14 mouse cellular contexts compared by ENCODE assay signal in the genomic region with DNA sequence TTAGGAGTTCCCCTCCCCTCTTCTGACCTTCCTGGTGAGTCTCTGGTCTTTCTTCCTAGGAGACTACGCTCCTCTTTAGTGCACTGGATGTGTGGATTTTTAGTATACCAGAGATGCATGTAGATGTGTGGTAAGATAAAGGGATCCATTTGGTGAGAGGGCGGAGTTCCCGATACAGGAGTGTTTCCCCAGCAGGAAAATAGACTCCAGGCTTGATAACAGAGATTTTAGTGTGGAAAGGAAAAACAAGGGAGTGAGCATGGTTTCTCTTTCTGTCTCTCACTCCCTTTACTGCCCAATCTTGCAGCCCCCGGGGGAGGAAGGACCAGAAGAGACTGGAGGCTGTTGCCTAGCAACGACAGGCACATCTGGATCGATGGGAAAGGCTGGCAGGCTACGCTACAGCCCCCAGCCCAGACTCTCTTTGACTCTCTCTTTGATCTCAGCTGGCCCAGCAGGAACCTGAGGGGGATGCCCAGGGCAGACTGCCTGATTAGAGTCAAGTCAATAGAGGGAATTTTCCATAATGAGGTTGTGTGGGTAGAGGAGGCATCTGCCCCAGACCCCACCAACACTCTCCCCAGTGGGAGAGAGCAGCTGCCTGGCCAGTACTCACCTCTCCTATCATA. TPM values are rescaled to one million over a fixed set of nuclear protein-coding genes. Genes with fewer than 3 reads are reported as not detected.
DNase-seq lines count a peak whose midpoint lies in the region; ATAC-seq lines count a peak whose summit lies in the region.
"Had no signal": no experiment of that assay in that cellular context is flagged by ENCODE, and none has a peak within 500 bp of the region (broad histone marks: within the 10 kb centered on the region; RNA-seq: fewer than 3 reads in every experiment).

No protein-coding gene starts in this region.

- H3K27ac ChIP-seq in forebrain, embryonic 10.5 days, result no peak overlapping the region
- peak overlapping the region; percentile 75 for H3K27ac ChIP-seq in hindbrain, embryonic 15.5 days (replicated peaks)
- H3K27ac ChIP-seq: embryonic facial prominence, embryonic 15.5 days had no signal

- ATAC-seq in hindbrain, embryonic 15.5 days (ENCODE audit: low FRiP score, low read depth), result peak; percentile 76
- no peak for ATAC-seq in cerebellum, adult (ENCODE audit: insufficient number of reproducible peaks, low FRiP score, low TSS enrichment)

- peak overlapping the region; percentile 31 for H3K4me2 ChIP-seq in hindbrain, embryonic 15.5 days
- H3K4me2 ChIP-seq: embryonic facial prominence, embryonic 15.5 days had no signal

- H3K4me1 ChIP-seq in forebrain, embryonic 10.5 days, result peaks cover 18% of the 10 kb centered on the region
- H3K4me1 ChIP-seq in hindbrain, embryonic 15.5 days (replicated peaks), result peaks cover 40% of the 10 kb centered on the region

- H3K9me3 ChIP-seq in forebrain, embryonic 10.5 days, result no peaks in the 10 kb centered on the region
- no peaks in the 10 kb centered on the region for H3K9me3 ChIP-seq in hindbrain, embryonic 15.5 days
- H3K9me3 ChIP-seq: embryonic facial prominence, embryonic 15.5 days had no signal

- H3K9ac ChIP-seq in hindbrain, embryonic 15.5 days, result peak overlapping the region; percentile 1; the same call in 1 of the 2 replicates
- H3K9ac ChIP-seq: embryonic facial prominence, embryonic 15.5 days had no signal

- H3K36me3 ChIP-seq in forebrain, embryonic 10.5 days (replicated peaks), result no peaks in the 10 kb centered on the region
- H3K36me3 ChIP-seq in hindbrain, embryonic 15.5 days, result no peaks in the 10 kb centered on the region
- H3K36me3 ChIP-seq: embryonic facial prominence, embryonic 15.5 days had no signal

- H3K4me3 ChIP-seq in forebrain, embryonic 10.5 days, result no peak overlapping the region; the same call in 1 of the 2 replicates
- no peak overlapping the region for H3K4me3 ChIP-seq in hindbrain, embryonic 15.5 days
- H3K4me3 ChIP-seq: embryonic facial prominence, embryonic 15.5 days had no signal

- peak; percentile 51 for DNase-seq in embryo, embryonic 10.5 days (ENCODE audit: low spot score)
- peak; percentile 23 for DNase-seq in forebrain, embryonic 10.5 days (ENCODE audit: extremely low spot score, low spot score)
- DNase-seq in neural tube, embryonic 10.5 days (ENCODE audit: extremely low spot score, low spot score), result peak; percentile 34
- no peak for DNase-seq in urinary bladder, postnatal 25 days (ENCODE audit: low spot score)
- no peak for DNase-seq in adrenal gland, adult 2 months
- DNase-seq: cerebellum, adult 11 months; gastrocnemius, postnatal 36 days; kidney, postnatal 4 days; lung, postnatal 10 days; spleen, adult 18-20 months; thymus, adult 18-20 months had no signal

- 24% methylated on average over 7 of the region's 7 CpGs for WGBS in forebrain, embryonic 10.5 days
- 8% methylated on average over 7 of the region's 7 CpGs for whole genome bisulfite sequencing in hindbrain, embryonic 15.5 days

- peaks cover 20% of the 10 kb centered on the region for H3K27me3 ChIP-seq in forebrain, embryonic 10.5 days (ENCODE audit: poor library complexity, severe bottlenecking)
- H3K27me3 ChIP-seq in hindbrain, embryonic 15.5 days, result no peaks in the 10 kb centered on the region

RNA-seq across cellular contexts. Expression of a gene that starts 15.7 kb away (rescaled TPM):
- 2.9 and 4.2 TPM in 2 replicates for polyA plus RNA-seq in forebrain, embryonic 10.5 days (2016; fragmentation: Nextera tagmentation; extraction: Ambion mirVana)
- polyA plus RNA-seq in hindbrain, embryonic 15.5 days (2015; fragmentation: Nextera tagmentation; extraction: Ambion mirVana), result 79.4 and 90.0 TPM in 2 replicates
- 1 to 10 TPM; 2.8 to 3.9 TPM for total RNA-seq in adrenal gland, adult 2 months (2021)
- 3.0 and 3.6 TPM in 2 replicates for polyA plus RNA-seq in adrenal gland, adult 2 months (2012; rRNA removed)
- total RNA-seq: gastrocnemius, postnatal 36 days had no signal

RNA-seq across cellular contexts. Expression of a gene that starts 44.1 kb away (rescaled TPM):
- 573 and 579 TPM in 2 replicates for polyA plus RNA-seq in forebrain, embryonic 10.5 days (2016; fragmentation: Nextera tagmentation; extraction: Ambion mirVana)
- 616 and 619 TPM in 2 replicates for polyA plus RNA-seq in hindbrain, embryonic 15.5 days (2015; fragmentation: Nextera tagmentation; extraction: Ambion mirVana)
- total RNA-seq in adrenal gland, adult 2 months (2021), result 100 to 1,000 TPM; 593 to 606 TPM
- polyA plus RNA-seq in adrenal gland, adult 2 months (2012; rRNA removed), result 1,232 and 1,278 TPM in 2 replicates

RNA-seq across cellular contexts. Expression of a gene that starts 44.2 kb away (rescaled TPM):
- 0.25 TPM in 1 of 2 replicates, not detected in the other for polyA plus RNA-seq in forebrain, embryonic 10.5 days (2016; fragmentation: Nextera tagmentation; extraction: Ambion mirVana)
- 0.25 and 0.60 TPM in 2 replicates for polyA plus RNA-seq in hindbrain, embryonic 15.5 days (2015; fragmentation: Nextera tagmentation; extraction: Ambion mirVana)
- under 1 TPM; 0.32 to 0.52 TPM for total RNA-seq in adrenal gland, adult 2 months (2021)
- 0.29 and 0.48 TPM in 2 replicates for polyA plus RNA-seq in adrenal gland, adult 2 months (2012; rRNA removed)
- total RNA-seq: gastrocnemius, postnatal 36 days had no signal

Comparison
In these comparisons a context has a peak if more than half of its experiments do, and no peak if none do; other contexts are left out.
1. DNase-seq: peak in embryo, embryonic 10.5 days (single experiment), forebrain, embryonic 10.5 days (single experiment) and neural tube, embryonic 10.5 days (single experiment); none in urinary bladder, postnatal 25 days (single experiment) and adrenal gland, adult 2 months (single experiment).
2. RNA of a gene that starts 15.7 kb away (polyA plus RNA-seq): 79.4 to 90.0 TPM in hindbrain, embryonic 15.5 days; 2.9 to 4.2 TPM in forebrain, embryonic 10.5 days and 3.0 to 3.6 TPM in adrenal gland, adult 2 months; every median in the first group is over 10 times any median in the second.